Mouse (Mus musculus) ES-E14 (cell line): ENCODE results near the gene Eef2.

Experiments
- CHD2 ChIP-seq: IDR thresholded peaks from 2 replicates; pipeline ENCODE4 v1.6.1; 2014; ENCODE audit warnings: mild to moderate bottlenecking, low read depth, low read length, inconsistent platforms
- HCFC1 ChIP-seq: IDR thresholded peaks from 2 replicates; pipeline ENCODE4 v1.6.1; 2012; ENCODE audit warnings: low read length, inconsistent platforms, borderline replicate concordance; ENCODE audit not compliant: insufficient read depth
- MAFK ChIP-seq: IDR thresholded peaks from 2 replicates; pipeline ENCODE4 v1.6.1; 2014; ENCODE audit warnings: mild to moderate bottlenecking, low read depth, low read length, inconsistent platforms; ENCODE audit not compliant: insufficient read depth
- ZC3H11A ChIP-seq: IDR thresholded peaks from 2 replicates; pipeline ENCODE4 v1.6.1; 2012; ENCODE audit warnings: low read depth, mild to moderate bottlenecking, inconsistent platforms, low read length, borderline replicate concordance
- ZNF384 ChIP-seq: IDR thresholded peaks from 2 replicates; pipeline ENCODE4 v1.6.1; 2012; ENCODE audit warnings: low read depth, low read length, inconsistent platforms

DNA sequence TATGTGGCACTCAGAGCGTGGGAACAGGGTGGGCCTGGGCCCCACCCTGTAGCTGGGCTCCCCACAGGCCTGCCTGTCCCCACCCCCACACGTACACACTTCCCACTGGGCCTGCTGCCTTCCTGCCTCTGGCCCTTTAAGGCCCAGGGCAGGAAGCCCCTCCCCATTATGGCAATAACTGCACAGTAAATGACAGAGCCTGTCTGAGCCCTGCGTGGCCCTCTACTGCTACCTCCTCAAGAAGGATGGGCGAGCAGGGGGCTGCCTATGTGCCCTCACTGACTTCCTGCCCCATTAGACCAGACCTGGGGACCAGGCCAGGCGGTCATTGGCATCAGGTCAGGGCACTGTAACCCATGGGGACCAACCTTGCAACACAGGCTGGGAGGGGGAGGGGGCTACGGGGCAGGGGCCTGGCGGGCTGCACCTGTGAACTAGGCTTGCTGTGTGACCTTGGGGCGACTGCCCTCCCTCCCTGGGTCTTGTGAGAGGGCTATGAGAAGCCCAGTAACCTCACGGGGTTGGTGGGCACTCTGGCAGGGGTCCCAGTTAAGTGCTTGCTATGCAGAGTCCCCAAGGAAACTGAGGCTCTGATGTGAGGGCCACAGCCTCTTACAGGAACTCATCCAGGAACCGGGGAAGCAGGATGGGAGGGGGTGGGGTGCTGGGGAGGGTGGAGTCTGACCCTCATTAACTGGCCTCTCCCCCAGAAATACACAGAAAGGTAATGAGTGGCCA is 35.5 kb upstream of the Eef2 start:
- no peak for TF ChIP-seq ZC3H11A
- TF ChIP-seq CHD2: no peak
- no peak for TF ChIP-seq MAFK
- no peak for TF ChIP-seq ZNF384
- TF ChIP-seq HCFC1: no peak
